17 mouse cellular contexts compared by ENCODE assay signal in the genomic region with DNA sequence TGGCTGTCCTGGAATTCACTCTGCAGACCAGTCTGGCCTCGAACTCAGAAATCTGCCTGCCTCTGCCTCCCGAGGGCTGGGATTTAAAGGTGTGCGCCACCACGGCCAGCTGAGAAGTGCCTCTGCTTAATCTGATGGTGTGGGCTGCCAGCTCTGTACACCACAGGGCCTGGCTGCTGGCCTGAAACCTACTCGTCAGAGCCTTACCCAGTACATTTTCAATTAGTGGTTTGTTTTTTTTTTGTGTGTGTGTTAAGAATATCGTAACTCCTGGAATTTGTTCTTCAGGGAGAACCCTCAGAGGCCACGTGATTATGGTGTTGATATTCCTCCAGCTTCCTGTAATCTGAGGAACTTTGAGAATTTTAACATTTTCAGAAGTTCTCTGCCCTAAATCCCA. TPM values are rescaled to one million over a fixed set of nuclear protein-coding genes. Genes with fewer than 3 reads are reported as not detected.
DNase-seq lines count a peak whose midpoint lies in the region; ATAC-seq and TF ChIP-seq lines count a peak whose summit lies in the region.
"Had no signal": no experiment of that assay in that cellular context is flagged by ENCODE, and none has a peak within 500 bp of the region (broad histone marks: within the 10 kb centered on the region; RNA-seq: fewer than 3 reads in every experiment).

No protein-coding gene starts in this region.

- peak overlapping the region; percentile 17; the same call in 1 of the 2 replicates for H3K9ac ChIP-seq in forebrain, embryonic 12.5 days
- H3K9ac ChIP-seq in forebrain, embryonic 13.5 days, result no peak overlapping the region
- H3K9ac ChIP-seq: forebrain, embryonic 15.5 days; hindbrain, embryonic 14.5 days had no signal

- 88% methylated on average over 7 of the region's 7 CpGs for WGBS in forebrain, embryonic 12.5 days
- WGBS in forebrain, embryonic 13.5 days, result 83% methylated on average over 7 of the region's 7 CpGs
- WGBS in kidney, adult 2 months, result 37% methylated on average over 7 of the region's 7 CpGs

- H3K4me3 ChIP-seq in forebrain, embryonic 12.5 days (replicated peaks), result no peak overlapping the region
- H3K4me3 ChIP-seq in forebrain, embryonic 13.5 days, result no peak overlapping the region
- H3K4me3 ChIP-seq in kidney, adult 2 months (ENCODE audit: insufficient read depth, low read depth, low read length), result no peak overlapping the region
- H3K4me3 ChIP-seq: forebrain, embryonic 15.5 days; hindbrain, embryonic 10.5 days had no signal

- no peaks in the 10 kb centered on the region for H3K4me1 ChIP-seq in forebrain, embryonic 12.5 days
- no peaks in the 10 kb centered on the region for H3K4me1 ChIP-seq in forebrain, embryonic 13.5 days
- H3K4me1 ChIP-seq in kidney, adult 2 months (ENCODE audit: control insufficient read depth, insufficient read depth, low read length), result peaks cover 23% of the 10 kb centered on the region
- H3K4me1 ChIP-seq: forebrain, embryonic 15.5 days; hindbrain, embryonic 10.5 days had no signal

- peaks cover 38% of the 10 kb centered on the region for H3K36me3 ChIP-seq in forebrain, embryonic 12.5 days (replicated peaks)
- peaks cover 41% of the 10 kb centered on the region for H3K36me3 ChIP-seq in forebrain, embryonic 13.5 days (ENCODE audit: poor library complexity, severe bottlenecking)
- H3K36me3 ChIP-seq in kidney, adult 2 months (ENCODE audit: control insufficient read depth, insufficient read depth, low read length), result no peaks in the 10 kb centered on the region; the same call in 1 of the 2 replicates

- TF ChIP-seq POLR2A in kidney, adult 2 months (IDR thresholded peaks at IDR 0.05; ENCODE audit: low read depth, low read length), result no peak

- no peaks in the 10 kb centered on the region for H3K27me3 ChIP-seq in forebrain, embryonic 12.5 days
- H3K27me3 ChIP-seq in forebrain, embryonic 13.5 days, result no peaks in the 10 kb centered on the region
- no peaks in the 10 kb centered on the region for H3K27me3 ChIP-seq in kidney, adult 2 months (replicated peaks; ENCODE audit: control insufficient read depth, insufficient read depth, low read length)
- H3K27me3 ChIP-seq: forebrain, embryonic 15.5 days had no signal

- H3K9me3 ChIP-seq in forebrain, embryonic 12.5 days, result no peaks in the 10 kb centered on the region
- H3K9me3 ChIP-seq in forebrain, embryonic 13.5 days (replicated peaks), result no peaks in the 10 kb centered on the region
- H3K9me3 ChIP-seq: forebrain, embryonic 15.5 days; hindbrain, embryonic 10.5 days had no signal

- no peak overlapping the region for H3K27ac ChIP-seq in forebrain, embryonic 12.5 days
- no peak overlapping the region for H3K27ac ChIP-seq in forebrain, embryonic 13.5 days
- H3K27ac ChIP-seq in kidney, adult 2 months (ENCODE audit: insufficient read depth, low read depth, low read length), result peak overlapping the region; percentile 93
- H3K27ac ChIP-seq: forebrain, embryonic 15.5 days; hindbrain, embryonic 10.5 days; hindbrain, embryonic 14.5 days had no signal

- ATAC-seq in forebrain, embryonic 12.5 days (ENCODE audit: low FRiP score), result no peak
- no peak for ATAC-seq in forebrain, embryonic 13.5 days
- ATAC-seq: forebrain, embryonic 15.5 days had no signal

- no peak overlapping the region for H3K4me2 ChIP-seq in forebrain, embryonic 12.5 days
- no peak overlapping the region for H3K4me2 ChIP-seq in forebrain, embryonic 13.5 days
- H3K4me2 ChIP-seq: forebrain, embryonic 15.5 days; heart, embryonic 11.5 days; hindbrain, embryonic 14.5 days had no signal

- TF ChIP-seq CTCF in kidney, adult 2 months (conservative IDR thresholded peaks at IDR 0.05; ENCODE audit: insufficient read depth, insufficient read length, low read depth, low read length), result no peak

- DNase-seq in kidney, adult 2 months, result peak; percentile 60
- DNase-seq in kidney, postnatal 14 days, result no peak
- peak; percentile 31 for DNase-seq in lung, postnatal 36 days
- no peak for DNase-seq in lung, postnatal 4 days
- DNase-seq in urinary bladder, postnatal 4 days (ENCODE audit: low spot score in 2 of 2), result no peak
- DNase-seq: adrenal gland, adult 8-10 months; adrenal gland, postnatal 36 days; cerebellum, adult 2 months; cerebellum, postnatal 10 days; gastrocnemius, postnatal 36 days; heart, adult 18-20 months had no signal

RNA-seq across cellular contexts. Expression of a gene that starts 12.5 kb away (rescaled TPM):
- polyA plus RNA-seq in forebrain, embryonic 12.5 days (2016; fragmentation: Nextera tagmentation; extraction: Ambion mirVana), result 24.1 and 29.9 TPM in 2 replicates
- 27.3 and 33.7 TPM in 2 replicates for polyA plus RNA-seq in forebrain, embryonic 13.5 days (2015; fragmentation: Nextera tagmentation; extraction: Ambion mirVana)
- 39.3 and 46.2 TPM in 2 replicates for polyA plus RNA-seq in kidney, adult 2 months (2012; rRNA removed)

RNA-seq across cellular contexts. Expression of a gene that starts 22.9 kb away (rescaled TPM):
- 49.6 and 52.1 TPM in 2 replicates for polyA plus RNA-seq in forebrain, embryonic 12.5 days (2016; fragmentation: Nextera tagmentation; extraction: Ambion mirVana)
- 58.7 and 65.7 TPM in 2 replicates for polyA plus RNA-seq in forebrain, embryonic 13.5 days (2015; fragmentation: Nextera tagmentation; extraction: Ambion mirVana)
- 78.2 and 81.1 TPM in 2 replicates for polyA plus RNA-seq in kidney, adult 2 months (2012; rRNA removed)

RNA-seq across cellular contexts. Expression of a gene that starts 29.8 kb away (rescaled TPM):
- polyA plus RNA-seq in forebrain, embryonic 12.5 days (2016; fragmentation: Nextera tagmentation; extraction: Ambion mirVana), result 40.5 and 43.7 TPM in 2 replicates
- polyA plus RNA-seq in forebrain, embryonic 13.5 days (2015; fragmentation: Nextera tagmentation; extraction: Ambion mirVana), result 33.9 and 36.1 TPM in 2 replicates
- polyA plus RNA-seq in kidney, adult 2 months (2012; rRNA removed), result 33.0 and 44.8 TPM in 2 replicates

Comparison
In these comparisons a context has a peak if more than half of its experiments do, and no peak if none do; other contexts are left out.
1. DNase-seq: peak in kidney, adult 2 months (single experiment) and lung, postnatal 36 days (single experiment); none in kidney, postnatal 14 days (single experiment), lung, postnatal 4 days (0 of 2) and urinary bladder, postnatal 4 days (0 of 2).